Mouse (Mus musculus): ENCODE data around the gene Hexim2. TPM values are rescaled to one million over a fixed set of nuclear protein-coding genes. Genes with fewer than 3 reads are reported as not detected.

The Hexim2 gene
- polyA plus RNA-seq (2016; fragmentation: Nextera tagmentation; extraction: Ambion mirVana), result 7.7 and 8.9 TPM in 2 replicates

DNA sequence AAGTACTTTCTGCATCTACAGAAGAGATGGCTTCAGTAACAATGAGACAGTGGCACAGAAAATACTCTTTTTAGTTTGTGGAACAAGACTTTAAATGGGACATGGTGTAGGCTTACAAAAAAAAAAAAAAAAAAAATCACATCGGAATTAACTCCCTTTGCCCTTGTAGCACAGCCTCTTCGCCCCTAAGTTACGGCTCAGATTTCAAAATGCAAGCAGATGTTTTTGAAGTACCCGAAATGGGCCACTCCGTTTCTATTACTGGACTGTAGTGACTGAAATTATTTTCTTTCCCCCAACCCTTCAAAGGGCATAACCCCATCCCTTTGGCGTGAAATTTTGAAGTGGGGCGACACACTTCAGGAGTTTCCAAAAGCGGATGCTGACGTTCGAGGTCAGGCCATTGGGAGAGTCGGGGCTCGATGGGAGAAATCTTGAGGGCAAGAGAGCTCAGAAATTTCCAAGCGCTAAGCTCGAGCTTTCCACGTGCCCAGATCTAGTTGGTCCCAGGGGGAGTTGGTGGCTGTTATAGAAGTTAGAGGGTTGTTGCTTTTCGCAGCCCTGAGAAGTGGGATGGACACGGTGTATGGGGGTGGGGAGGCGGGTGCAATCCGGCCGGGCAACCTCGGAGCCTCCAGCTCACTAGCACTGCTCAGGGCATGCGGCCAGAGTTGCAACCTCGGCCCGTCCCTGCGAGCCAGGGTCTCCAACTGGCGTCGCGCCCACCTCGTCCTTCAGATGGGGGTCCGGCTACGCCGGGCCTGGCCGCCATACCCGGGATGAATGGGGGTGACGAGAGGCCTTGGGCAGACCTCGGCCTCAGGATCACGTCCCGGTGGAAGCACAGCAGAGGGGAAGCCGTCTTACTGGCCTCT, at the start of gene Hexim2:
Gene Hexim2 (plus strand): TSS at position 729 of the 875 bp plus-strand sequence.
- DNase-seq (ENCODE audit: low spot score), result peak; percentile 71
- WGBS, result 1% methylated on average over 39 of the region's 39 CpGs

DNA sequence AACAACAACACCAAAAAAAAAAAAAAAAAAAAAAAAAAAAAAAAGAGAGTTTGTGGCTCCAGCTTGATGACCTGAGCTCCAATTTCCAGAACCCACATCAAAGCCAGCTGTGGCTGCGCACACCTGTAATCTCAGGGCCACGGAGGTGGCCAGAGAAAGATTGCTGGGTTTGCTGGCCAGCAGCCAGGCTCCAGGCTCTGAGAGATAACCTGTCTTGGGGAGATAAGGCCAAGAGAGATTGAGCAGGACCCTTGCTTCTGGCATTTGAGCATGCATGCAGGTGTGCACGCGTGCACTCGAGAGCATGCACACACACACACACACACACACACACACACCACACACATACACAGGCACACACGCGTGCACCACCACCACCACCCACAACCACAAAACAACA, 38.9 kb upstream of the Hexim2 start:
- Histone ChIP-seq H3K36me3 (no peaks in the 10 kb centered on the region), H3K9me3 (no peaks in the 10 kb centered on the region), H3K27me3 (ENCODE audit: insufficient read depth, poor library complexity, severe bottlenecking) (peaks cover 31% of the 10 kb centered on the region), H3K27ac (no peak overlapping the region), H3K4me3 (no peak overlapping the region), H3K4me1 (replicated peaks) (peaks cover 23% of the 10 kb centered on the region)
- no peak for DNase-seq (ENCODE audit: low spot score)
- 93% methylated on average over 7 of the region's 7 CpGs for WGBS

More for the DNA sequence above, at the start of gene Hexim2:
- Histone ChIP-seq H3K27ac (peak within 1 kb of the TSS; percentile 100), H3K4me3 (peak within 1 kb of the TSS; percentile 98), H3K36me3 (peaks cover 8% of the 10 kb centered on the region; the same call in 1 of the 2 replicates), H3K9me3 (no peaks in the 10 kb centered on the region), H3K27me3 (ENCODE audit: insufficient read depth, poor library complexity, severe bottlenecking) (no peaks in the 10 kb centered on the region), H3K4me1 (replicated peaks) (peaks cover 37% of the 10 kb centered on the region)

DNA sequence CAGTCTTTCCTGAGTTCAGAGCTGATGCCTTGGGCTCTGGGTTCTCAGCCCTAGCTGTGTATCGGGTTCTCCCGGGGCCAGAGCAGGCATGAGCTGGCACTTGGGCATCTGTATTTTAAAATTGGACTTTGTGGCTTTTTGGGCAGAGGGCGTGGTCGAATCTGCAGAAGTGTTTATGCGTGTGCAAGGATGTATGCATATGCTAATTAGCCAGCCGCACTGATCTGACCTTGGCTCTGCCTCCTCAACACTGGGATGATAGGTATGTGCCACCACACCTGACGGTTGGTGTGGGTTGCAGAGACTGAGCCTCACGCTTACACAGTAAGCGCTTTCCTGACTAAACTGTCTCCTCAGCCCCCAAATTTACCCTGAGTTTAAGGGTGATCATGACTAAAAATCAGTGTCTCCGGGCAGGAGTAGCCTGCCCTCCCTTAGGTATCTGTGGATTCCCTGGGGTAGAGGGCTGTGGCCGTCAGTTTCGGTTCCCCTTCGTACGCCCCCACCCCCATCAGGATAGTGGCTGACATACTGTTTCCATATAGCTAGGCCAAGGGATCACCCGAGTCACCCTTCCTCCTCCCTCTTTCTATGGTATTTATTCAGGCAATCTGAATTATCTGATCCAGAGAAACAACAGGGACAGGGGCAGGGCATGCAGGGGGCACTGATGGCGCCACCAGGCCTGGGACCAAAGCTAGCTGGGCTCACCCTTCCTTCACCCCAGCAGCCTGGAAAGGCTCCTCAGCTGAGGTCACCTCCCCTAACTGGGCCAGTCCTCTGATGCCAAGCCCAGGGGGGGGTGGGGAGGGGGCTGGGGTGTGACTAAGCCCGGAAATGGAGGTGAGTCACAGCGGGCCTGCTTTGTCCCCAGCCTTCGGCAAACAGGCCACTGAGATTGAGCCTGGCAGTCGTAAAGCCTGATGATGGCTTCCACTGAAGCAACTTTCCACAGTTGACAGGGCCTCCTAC, 38.1 kb upstream of the Hexim2 start:
- no peaks in the 10 kb centered on the region for H3K36me3 ChIP-seq
- 71% methylated on average over 20 of the region's 20 CpGs for WGBS
- H3K27me3 ChIP-seq (ENCODE audit: insufficient read depth, poor library complexity, severe bottlenecking), result peaks cover 40% of the 10 kb centered on the region
- no peak overlapping the region for H3K27ac ChIP-seq
- no peaks in the 10 kb centered on the region for H3K9me3 ChIP-seq
- no peak for DNase-seq (ENCODE audit: low spot score)
- H3K4me3 ChIP-seq, result no peak overlapping the region
- peaks cover 32% of the 10 kb centered on the region for H3K4me1 ChIP-seq (replicated peaks)

DNA sequence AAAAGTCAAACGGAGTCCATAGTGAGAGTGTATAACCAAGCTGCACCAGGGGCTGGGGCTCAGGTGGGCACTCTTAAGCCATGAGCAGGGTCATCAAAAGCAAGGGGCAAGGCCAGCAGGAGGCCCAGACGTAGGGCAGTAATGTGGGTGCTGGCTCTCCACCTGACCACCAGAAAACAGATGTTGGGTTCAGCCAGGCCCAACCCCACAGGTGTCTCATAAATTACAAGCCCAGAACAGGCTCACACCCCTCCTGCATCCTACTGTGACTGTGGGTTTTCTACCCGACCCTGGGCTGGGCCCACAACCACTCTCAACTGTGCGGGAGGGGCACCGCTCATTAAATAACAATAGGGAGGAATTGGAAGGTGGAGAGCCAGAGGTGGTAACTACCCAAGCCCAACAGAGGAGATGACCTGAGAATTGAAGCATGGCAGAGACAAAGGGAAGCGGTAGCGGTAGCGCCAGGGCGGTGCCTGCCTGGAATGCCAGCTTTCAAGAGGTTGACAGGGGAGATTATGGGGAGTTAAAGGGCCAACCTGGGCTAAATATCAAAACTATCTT, 37.0 kb upstream of the Hexim2 start:
- WGBS, result 57% methylated on average over 9 of the region's 9 CpGs
- H3K27ac ChIP-seq, result no peak overlapping the region
- no peaks in the 10 kb centered on the region for H3K36me3 ChIP-seq
- H3K9me3 ChIP-seq, result no peaks in the 10 kb centered on the region
- H3K27me3 ChIP-seq (ENCODE audit: insufficient read depth, poor library complexity, severe bottlenecking), result peaks cover 50% of the 10 kb centered on the region
- H3K4me1 ChIP-seq (replicated peaks), result peaks cover 36% of the 10 kb centered on the region
- DNase-seq (ENCODE audit: low spot score), result no peak
- H3K4me3 ChIP-seq, result no peak overlapping the region

DNA sequence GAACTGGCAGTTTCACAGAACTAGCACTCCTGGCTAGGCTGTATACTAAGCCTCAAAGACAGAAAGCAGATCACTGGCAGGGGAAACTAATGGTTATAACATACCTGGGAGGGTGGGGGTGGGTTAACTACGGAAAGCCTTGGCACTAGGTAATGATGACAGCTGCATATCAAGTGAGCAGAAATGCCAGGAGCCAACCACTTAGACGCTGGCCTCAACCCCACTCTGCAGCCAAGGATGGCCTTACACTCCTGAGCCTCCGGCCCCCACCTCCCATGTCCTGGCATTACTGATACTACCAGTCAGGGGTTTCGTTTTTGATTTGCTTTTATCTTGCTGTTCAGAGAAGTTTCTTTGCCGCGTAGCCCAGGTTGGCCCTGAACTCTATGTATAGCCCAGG, 36.4 kb upstream of the Hexim2 start:
- Histone ChIP-seq H3K27me3 (ENCODE audit: insufficient read depth, poor library complexity, severe bottlenecking) (peaks cover 56% of the 10 kb centered on the region), H3K36me3 (no peaks in the 10 kb centered on the region)
- WGBS, result 90% methylated on average over 6 of the region's 6 CpGs

DNA sequence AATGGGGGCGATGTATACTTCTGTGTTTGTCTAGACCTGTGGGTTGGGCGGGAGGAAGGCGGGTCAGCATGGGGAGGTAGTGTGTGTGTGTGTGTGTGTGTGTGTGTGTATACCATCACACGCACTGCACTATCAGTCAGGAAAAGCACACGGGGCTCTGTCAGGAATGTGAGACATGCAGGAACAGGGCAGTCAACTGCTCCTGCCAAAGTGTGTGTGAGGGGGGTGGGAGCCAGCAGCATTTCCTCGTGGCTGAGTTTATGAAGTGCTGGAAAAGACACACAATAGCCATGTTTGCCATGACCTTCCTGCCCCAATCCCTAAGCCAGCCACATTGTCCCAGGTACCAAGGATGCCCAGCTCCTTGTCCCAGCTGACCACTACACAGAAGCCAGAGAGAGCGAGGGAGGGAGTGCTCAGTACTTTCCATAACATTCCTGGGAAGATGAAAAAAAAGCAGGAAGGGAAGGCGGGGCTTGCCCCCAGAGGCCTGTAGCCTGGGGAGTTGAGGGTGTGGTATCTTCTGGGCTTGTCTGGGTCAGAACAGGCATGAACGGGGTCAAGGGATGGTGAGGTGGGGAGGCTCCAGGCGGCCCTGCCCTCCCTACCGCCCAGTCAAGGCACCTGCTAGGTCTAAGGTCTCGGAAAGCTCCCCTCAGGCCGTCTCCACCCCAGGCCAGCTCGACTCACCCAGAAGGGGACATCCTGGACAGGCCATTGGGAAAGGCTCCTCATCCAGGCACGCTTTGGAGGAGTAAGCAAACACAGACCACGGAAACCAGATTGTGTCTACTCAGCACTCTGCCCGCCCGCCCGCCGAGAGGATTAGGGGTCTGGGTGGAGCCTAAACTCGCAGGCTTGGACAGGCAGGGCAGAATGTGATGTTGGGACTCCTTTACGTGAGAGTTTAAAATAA, 35.0 kb upstream of the Hexim2 start:
- Histone ChIP-seq H3K4me1 (replicated peaks) (peaks cover 51% of the 10 kb centered on the region), H3K36me3 (no peaks in the 10 kb centered on the region), H3K27ac (no peak overlapping the region; the same call in 1 of the 2 replicates), H3K27me3 (ENCODE audit: insufficient read depth, poor library complexity, severe bottlenecking) (peaks cover 71% of the 10 kb centered on the region), H3K4me3 (no peak overlapping the region), H3K9me3 (no peaks in the 10 kb centered on the region)
- 24% methylated on average over 22 of the region's 22 CpGs for WGBS
- no peak for DNase-seq (ENCODE audit: low spot score)

More for the DNA sequence above, 36.4 kb upstream of the Hexim2 start:
- H3K4me3 ChIP-seq, result no peak overlapping the region
- DNase-seq (ENCODE audit: low spot score), result no peak
- no peak overlapping the region for H3K27ac ChIP-seq
- H3K9me3 ChIP-seq, result no peaks in the 10 kb centered on the region
- H3K4me1 ChIP-seq (replicated peaks), result peaks cover 37% of the 10 kb centered on the region

DNA sequence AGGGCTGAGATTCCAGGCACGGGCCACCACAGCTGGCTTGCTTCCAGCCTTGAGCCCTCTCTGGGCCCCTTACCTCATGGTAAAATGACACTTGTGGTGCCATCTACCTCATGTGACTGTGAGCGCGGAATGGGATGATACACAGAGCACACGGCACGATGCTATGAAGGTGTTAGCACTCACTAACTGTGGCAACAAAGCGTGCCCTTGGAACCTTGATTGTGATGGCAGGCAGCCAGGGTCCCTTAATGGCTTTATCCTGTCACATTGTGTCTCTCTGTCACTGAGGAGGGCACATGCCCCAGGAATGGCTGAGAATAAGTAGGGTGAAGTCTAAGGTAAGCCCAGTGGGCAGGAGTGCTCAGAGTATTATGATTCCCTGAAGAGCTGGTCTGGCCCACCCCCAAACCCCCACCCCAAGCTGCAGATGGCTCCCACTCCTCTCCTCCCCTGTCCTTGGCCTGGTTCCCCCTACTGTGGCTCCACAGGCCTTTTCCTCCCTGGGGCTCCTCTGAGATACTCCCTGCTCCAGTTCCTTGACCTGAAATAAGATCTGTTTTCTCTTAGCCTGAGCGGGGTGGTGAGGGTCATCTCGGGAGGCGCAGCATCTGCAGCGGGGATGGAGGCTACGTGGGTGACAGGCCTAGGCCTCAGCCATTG, 33.6 kb upstream of the Hexim2 start:
- no peak for DNase-seq (ENCODE audit: low spot score)
- Histone ChIP-seq H3K9me3 (no peaks in the 10 kb centered on the region), H3K4me1 (replicated peaks) (peaks cover 65% of the 10 kb centered on the region), H3K4me3 (no peak overlapping the region), H3K36me3 (no peaks in the 10 kb centered on the region), H3K27me3 (ENCODE audit: insufficient read depth, poor library complexity, severe bottlenecking) (peaks cover 76% of the 10 kb centered on the region), H3K27ac (no peak overlapping the region)
- 61% methylated on average over 11 of the region's 11 CpGs for WGBS

DNA sequence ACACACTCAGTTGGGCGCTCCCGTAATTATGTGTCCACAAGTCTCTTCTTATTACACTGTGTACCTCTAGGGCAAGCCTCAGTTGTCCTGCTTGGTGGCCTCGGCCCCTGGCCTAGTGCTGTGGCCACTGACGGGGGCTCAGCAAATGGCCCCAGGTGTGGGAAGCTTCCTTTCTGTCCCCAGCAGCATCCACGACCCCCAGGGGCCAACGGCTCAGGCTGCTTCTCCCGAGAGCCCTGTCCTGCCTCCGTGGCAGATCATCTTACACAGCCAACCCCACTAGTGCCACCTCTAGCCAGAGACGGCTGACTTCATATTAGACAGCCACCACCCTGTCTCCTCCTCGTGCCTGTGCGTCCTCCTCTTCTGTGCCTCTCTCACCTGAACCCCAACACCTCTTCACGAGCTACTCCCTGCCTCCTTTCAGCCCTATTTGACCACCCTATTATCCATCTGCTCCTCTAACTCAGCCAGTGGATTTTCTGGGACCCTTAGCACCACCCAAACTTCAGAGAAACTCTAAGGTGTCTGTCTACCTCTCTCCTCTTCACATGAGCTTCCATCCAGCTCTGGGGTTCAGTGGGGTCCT, 32.8 kb upstream of the Hexim2 start:
- Histone ChIP-seq H3K27ac (no peak overlapping the region), H3K4me3 (no peak overlapping the region), H3K27me3 (ENCODE audit: insufficient read depth, poor library complexity, severe bottlenecking) (peaks cover 84% of the 10 kb centered on the region), H3K9me3 (no peaks in the 10 kb centered on the region), H3K36me3 (no peaks in the 10 kb centered on the region), H3K4me1 (replicated peaks) (peaks cover 66% of the 10 kb centered on the region)
- WGBS, result 51% methylated on average over 12 of the region's 12 CpGs
- DNase-seq (ENCODE audit: low spot score), result no peak

DNA sequence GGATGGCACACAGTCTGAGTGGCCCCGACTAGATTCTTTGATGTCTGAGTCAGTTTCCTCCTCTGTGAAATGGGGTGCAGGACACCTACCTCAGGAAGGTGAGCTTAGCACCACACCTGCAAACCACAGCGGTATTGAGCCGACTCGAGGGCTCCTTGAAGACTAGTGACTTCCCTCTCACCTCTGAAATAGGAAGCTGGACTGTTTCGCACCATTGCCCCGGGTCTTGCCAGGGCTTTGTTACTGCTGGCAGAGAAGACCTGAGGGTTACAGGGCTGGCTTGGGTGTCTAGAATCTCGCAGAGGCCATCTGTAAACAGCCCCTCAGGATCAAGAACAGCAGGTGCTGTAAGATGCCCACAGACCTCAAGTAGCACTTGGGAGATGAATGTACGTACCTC, 31.9 kb upstream of the Hexim2 start:
- DNase-seq (ENCODE audit: low spot score), result no peak

DNA sequence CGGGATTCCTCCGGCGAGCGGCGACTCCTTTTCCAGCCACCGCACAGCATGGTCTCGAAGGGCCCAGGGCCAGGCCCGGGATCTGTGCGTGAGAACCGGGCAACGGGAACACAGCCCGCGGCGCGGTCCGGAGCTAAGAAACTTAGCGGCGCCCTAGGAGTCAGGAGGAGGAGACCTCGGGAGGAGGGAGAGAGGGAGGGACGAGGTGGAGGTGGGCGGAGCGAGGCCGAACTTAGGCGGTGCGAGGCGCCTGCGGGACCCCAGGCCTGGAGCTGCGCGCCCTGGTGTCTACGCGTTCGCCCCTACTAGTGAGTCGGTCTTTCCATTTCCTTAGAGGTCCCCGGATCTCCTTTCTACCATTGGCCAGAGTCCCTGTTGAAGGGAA, 30.8 kb upstream of the Hexim2 start, which contains the start of the genes Plcd3 and Acbd4:
Gene Plcd3 (minus strand): TSS at position 178 of the 385 bp plus-strand sequence.
Gene Acbd4 (plus strand): TSS at position 202 of the 385 bp plus-strand sequence.
- H3K9me3 ChIP-seq, result no peaks in the 10 kb centered on the region
- H3K36me3 ChIP-seq, result no peaks in the 10 kb centered on the region
- peak; percentile 71 for DNase-seq (ENCODE audit: low spot score)
- peak within 1 kb of the TSS; percentile 62 for H3K4me3 ChIP-seq
- peaks cover 87% of the 10 kb centered on the region for H3K27me3 ChIP-seq (ENCODE audit: insufficient read depth, poor library complexity, severe bottlenecking)
- H3K27ac ChIP-seq, result peak within 1 kb of the TSS; percentile 67
- H3K4me1 ChIP-seq (replicated peaks), result peaks cover 74% of the 10 kb centered on the region
- WGBS, result under 1% methylated on average over 34 of the region's 34 CpGs

More for the DNA sequence above, 31.9 kb upstream of the Hexim2 start:
- H3K4me3 ChIP-seq, result no peak overlapping the region
- peaks cover 89% of the 10 kb centered on the region for H3K27me3 ChIP-seq (ENCODE audit: insufficient read depth, poor library complexity, severe bottlenecking)
- peaks cover 69% of the 10 kb centered on the region for H3K4me1 ChIP-seq (replicated peaks)
- no peaks in the 10 kb centered on the region for H3K36me3 ChIP-seq
- no peak overlapping the region for H3K27ac ChIP-seq
- no peaks in the 10 kb centered on the region for H3K9me3 ChIP-seq
- WGBS, result 70% methylated on average over 8 of the region's 8 CpGs

Measured in hindbrain, embryonic 10.5 days (tissue).